Mouse (Mus musculus): ENCODE results near the gene Adgrl3.

The Adgrl3 gene

GRCm38 (mm10) chr5:81076377-81076776 lies 56.4 kb downstream of the Adgrl3 start:
- DNase-seq (ENCODE audit: low read depth, low spot score) = no peak

GRCm38 (mm10) chr5:81077031-81077430 lies 57.1 kb downstream of the Adgrl3 start:
- DNase-seq (ENCODE audit: low read depth, low spot score) = no peak

GRCm38 (mm10) chr5:81077990-81078389 lies 58.1 kb downstream of the Adgrl3 start:
- DNase-seq (ENCODE audit: low read depth, low spot score) = no peak

DNA sequence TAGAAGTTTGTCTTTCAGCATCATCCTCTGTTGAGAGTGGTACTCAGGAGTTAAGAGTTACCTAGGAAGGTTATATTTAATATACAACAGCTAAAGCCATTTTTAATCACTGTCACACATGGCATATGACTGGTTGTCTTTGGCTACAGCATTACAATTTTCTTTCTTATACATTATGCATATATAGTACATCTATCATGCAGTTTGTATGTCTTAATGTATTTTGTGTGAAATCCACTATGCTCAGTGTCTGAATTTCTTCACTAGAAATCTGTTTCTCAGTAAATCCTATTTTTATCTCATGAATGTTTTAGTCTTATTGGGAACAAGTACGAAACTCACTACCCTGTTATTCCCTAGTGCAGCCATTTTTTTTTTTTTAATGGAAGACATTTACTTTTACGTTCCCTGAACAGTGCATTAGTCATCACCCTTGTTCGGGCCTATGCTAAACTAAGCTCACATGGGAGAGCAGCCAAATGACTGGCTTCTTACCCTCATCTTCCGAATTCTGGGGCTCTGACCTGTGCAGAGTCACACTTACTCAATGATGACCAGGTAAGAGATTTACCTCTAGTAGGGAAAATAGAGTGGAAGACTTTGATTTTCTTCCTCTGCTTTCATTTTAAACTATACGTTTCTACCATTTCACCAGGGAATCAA lies 63.9 kb downstream of the Adgrl3 start:
- no peak for DNase-seq (ENCODE audit: low read depth, low spot score)

- DNase-seq (ENCODE audit: low read depth, low spot score) = no peak
Measured at GRCm38 (mm10) chr5:81085152-81085551, 65.2 kb downstream of the Adgrl3 start.

- DNase-seq (ENCODE audit: low read depth, low spot score) = no peak
Measured at GRCm38 (mm10) chr5:81088667-81089066, 68.7 kb downstream of the Adgrl3 start.

DNA sequence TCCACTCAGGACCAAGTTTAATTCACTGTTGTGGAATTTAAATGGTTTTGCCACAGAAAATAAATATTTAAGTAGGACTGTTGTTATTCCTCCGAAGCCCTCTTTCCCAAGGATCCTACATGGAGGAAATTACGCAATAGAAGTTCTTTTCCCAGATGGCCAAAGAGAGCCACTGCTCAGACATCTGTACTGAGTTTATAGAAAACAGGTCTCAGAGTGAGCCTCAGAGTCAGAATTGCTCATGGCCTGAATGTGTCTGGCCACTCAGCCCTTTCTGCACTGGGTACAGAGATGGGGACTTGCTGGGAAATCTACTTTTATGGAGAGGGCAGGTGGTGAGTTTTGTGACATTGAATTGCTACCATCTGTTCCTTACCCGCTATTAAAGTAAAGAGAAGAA lies 74.7 kb downstream of the Adgrl3 start:
- peak; percentile 8 for DNase-seq (ENCODE audit: low read depth, low spot score)

- DNase-seq (ENCODE audit: low read depth, low spot score) = no peak
Measured at GRCm38 (mm10) chr5:81097131-81097530, 77.2 kb downstream of the Adgrl3 start.

- no peak for DNase-seq (ENCODE audit: low read depth, low spot score)
Measured at GRCm38 (mm10) chr5:81107431-81107830, 87.5 kb downstream of the Adgrl3 start.

GRCm38 (mm10) chr5:81124483-81124882 lies 104.5 kb downstream of the Adgrl3 start:
- peak; percentile 41 for DNase-seq (ENCODE audit: low read depth, low spot score)

- DNase-seq (ENCODE audit: low read depth, low spot score) = no peak
Measured at GRCm38 (mm10) chr5:81127639-81128038, 107.7 kb downstream of the Adgrl3 start.

- no peak for DNase-seq (ENCODE audit: low read depth, low spot score)
Measured at GRCm38 (mm10) chr5:81136394-81136793, 116.5 kb downstream of the Adgrl3 start.

DNA sequence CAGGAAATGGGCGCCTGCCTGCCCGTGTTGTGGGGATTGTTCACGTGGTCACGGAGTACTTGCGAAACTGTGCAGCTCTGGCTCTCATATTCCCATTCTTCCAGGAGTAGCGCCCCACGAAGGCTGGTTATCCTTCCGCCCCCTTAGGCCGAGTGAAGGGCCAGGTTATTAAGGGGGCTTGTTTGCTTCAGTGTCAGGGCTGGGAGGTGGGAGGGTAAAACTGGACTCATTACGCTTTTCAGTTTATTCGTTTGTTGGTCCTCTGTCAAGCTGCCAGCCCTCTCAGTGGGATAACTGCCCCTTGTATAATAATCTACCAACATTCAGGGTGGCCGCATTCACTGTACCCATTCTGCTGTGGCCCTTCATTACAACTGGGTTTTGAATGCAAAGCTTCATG lies 135.9 kb downstream of the Adgrl3 start:
- DNase-seq (ENCODE audit: low read depth, low spot score) = no peak

DNA sequence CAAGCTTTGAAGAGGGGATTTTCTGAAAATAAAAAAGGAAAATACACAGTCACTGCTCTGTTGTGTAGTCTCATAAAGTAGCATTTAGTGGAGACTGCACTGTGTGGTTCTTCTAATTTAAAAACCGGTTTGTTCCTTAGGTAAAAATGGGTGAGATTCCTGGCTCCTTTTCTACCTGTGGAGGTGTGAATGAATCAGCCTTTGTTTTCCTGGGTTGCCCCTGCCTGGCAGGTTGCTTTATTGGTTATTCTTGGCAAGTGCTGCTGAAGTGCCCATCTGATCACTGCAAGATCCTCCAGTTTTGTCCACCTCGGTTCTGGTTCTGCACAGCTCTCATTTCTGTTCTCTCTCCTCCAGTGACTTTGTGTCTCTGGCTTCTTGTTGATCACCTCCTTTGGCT lies 136.3 kb downstream of the Adgrl3 start:
- DNase-seq (ENCODE audit: low read depth, low spot score) = no peak

GRCm38 (mm10) chr5:81156796-81157195 lies 136.9 kb downstream of the Adgrl3 start:
- DNase-seq (ENCODE audit: low read depth, low spot score) = no peak

DNA sequence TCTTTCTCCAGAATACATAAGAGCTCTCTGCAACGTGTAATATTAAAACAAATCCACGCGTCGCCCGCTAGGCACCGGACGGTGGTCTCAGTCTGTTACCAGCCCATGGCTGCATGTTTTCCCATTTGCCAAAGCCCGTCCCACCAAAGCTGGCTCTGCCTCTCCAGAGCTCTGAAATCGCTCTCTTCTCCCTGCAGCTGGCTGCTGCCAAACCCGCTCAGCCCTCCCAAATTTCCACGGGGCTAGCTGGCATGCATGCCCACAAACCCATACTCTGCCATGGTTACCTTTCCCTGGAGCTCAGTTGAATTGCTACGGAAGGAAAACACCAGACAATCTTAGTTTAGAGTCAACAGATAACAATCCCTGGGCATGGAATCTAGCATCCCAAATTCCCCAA lies 139.1 kb downstream of the Adgrl3 start:
- no peak for DNase-seq (ENCODE audit: low read depth, low spot score)

DNA sequence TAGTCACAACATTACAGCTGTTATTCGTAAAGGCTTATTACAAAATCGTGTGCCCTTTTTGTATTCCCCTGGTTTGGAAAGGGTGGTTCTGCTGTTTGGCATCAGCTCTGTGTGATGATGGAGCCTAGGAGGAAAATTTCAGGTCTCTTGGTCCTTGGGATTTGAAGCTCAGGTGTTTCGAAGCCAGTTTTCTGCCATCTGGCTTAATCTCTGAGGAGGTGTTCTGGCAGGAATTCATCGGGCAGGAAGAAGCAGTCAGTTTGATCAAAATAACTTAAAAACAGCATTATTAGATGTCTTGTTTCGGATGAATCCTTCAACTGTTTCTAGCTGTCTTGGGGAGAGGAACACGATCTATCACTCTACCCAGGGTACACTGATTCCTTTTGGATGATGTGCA lies 140.5 kb downstream of the Adgrl3 start:
- DNase-seq (ENCODE audit: low read depth, low spot score) = no peak

GRCm38 (mm10) chr5:81188871-81189485 lies 169.0 kb downstream of the Adgrl3 start:
- DNase-seq (ENCODE audit: low read depth, low spot score) = peak; percentile 6

GRCm38 (mm10) chr5:81200354-81200753 lies 180.4 kb downstream of the Adgrl3 start:
- DNase-seq (ENCODE audit: low read depth, low spot score) = no peak

GRCm38 (mm10) chr5:81201885-81202284 lies 181.9 kb downstream of the Adgrl3 start:
- DNase-seq (ENCODE audit: low read depth, low spot score) = no peak

DNA sequence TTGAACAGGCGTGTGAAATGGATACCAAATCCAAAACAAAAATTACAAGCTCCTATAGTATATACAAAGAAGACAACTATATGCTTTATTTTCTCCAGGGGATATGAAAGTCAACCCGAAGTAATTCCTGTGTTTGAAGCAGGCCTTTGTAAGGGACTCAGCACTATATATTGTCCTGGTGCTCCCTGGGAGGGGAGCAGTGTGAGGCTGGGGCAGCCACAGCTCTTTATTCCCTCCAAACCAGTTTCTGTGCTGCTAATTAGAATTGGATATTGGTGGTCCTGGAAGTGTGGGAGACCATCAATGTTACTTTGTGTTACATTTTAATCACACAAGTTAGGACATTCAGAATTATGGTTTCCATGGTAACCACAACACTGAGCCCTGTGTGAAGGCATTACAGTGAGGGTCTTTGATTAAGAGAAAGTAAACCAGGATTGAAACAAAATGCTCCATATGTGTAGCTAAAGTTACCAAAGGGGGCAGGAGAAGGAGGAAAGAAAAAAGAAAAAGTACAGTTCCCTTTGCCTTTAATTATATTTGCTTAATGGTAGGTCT lies 198.6 kb downstream of the Adgrl3 start:
- DNase-seq (ENCODE audit: low read depth, low spot score) = no peak

GRCm38 (mm10) chr5:81224465-81224864 lies 204.5 kb downstream of the Adgrl3 start:
- peak; percentile 33 for DNase-seq (ENCODE audit: low read depth, low spot score)

DNA sequence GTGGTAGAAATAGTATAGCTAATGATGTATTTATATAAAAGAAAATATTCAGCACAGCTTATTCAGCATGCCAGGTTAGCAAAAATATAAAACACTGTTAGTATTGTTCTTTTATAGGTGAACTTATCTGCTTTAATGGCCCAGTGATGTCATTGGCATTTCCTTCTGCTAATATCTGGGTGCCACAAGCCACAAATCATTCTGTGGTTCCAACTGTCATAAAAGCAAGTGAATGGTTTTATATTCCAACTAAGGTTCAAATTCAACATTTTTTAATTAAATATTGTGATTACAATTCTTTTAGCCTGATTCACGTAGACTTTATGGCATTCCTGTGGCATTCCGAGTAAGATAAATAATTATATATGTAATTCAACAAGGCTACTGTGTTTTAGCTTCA lies 205.5 kb downstream of the Adgrl3 start:
- DNase-seq (ENCODE audit: low read depth, low spot score) = no peak

Measured in mesoderm, embryonic 11.5 days (tissue).